In the genomic region with DNA sequence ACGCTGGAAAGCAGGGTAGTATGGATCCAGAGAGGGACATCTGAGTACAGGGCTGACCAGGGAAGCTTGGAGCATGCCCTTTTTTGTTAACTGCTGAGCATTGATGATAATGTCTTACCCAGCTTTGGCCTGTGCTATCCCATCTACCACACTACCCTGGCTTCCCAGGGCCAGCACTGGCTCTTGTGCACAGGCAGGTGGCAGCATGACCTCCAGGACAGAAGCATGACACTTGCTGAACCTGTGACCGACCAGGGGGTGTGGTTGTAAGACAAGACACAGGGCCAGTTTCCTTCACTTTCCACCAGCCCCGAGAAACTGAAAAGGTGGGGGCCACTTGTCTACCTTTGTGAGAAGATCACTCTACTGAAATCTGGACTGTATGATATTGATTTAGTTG, we compare ENCODE assay signal across 11 mouse cellular contexts. TPM values are rescaled to one million over a fixed set of nuclear protein-coding genes. Genes with fewer than 3 reads are reported as not detected.
DNase-seq lines count a peak whose midpoint lies in the region; ATAC-seq and TF ChIP-seq lines count a peak whose summit lies in the region.
"Had no signal": no experiment of that assay in that cellular context is flagged by ENCODE, and none has a peak within 500 bp of the region (broad histone marks: within the 10 kb centered on the region; RNA-seq: fewer than 3 reads in every experiment).

No protein-coding gene starts in this region.

- H3K9me3 ChIP-seq in hindbrain, postnatal 0 days (ENCODE audit: low read length) = no peaks in the 10 kb centered on the region
- no peaks in the 10 kb centered on the region for H3K9me3 ChIP-seq in hindbrain, embryonic 14.5 days (ENCODE audit: control insufficient read depth, low read length)
- H3K9me3 ChIP-seq in liver, embryonic 13.5 days (replicated peaks) = no peaks in the 10 kb centered on the region
- H3K9me3 ChIP-seq: embryonic facial prominence, embryonic 15.5 days; hindbrain, embryonic 13.5 days had no signal

- no peaks in the 10 kb centered on the region for H3K36me3 ChIP-seq in hindbrain, postnatal 0 days (ENCODE audit: insufficient read depth, low read length)
- H3K36me3 ChIP-seq in hindbrain, embryonic 14.5 days (replicated peaks; ENCODE audit: control insufficient read depth, insufficient read depth) = no peaks in the 10 kb centered on the region
- no peaks in the 10 kb centered on the region for H3K36me3 ChIP-seq in liver, embryonic 13.5 days
- H3K36me3 ChIP-seq: embryonic facial prominence, embryonic 15.5 days; hindbrain, embryonic 13.5 days had no signal

- peak; percentile 10; the same call in 1 of the 2 replicates for TF ChIP-seq CTCF in hindbrain, postnatal 0 days (IDR thresholded peaks at IDR 0.05; ENCODE audit: low read depth)
- TF ChIP-seq CTCF in cerebellum, adult 2 months (IDR thresholded peaks at IDR 0.05; ENCODE audit: borderline replicate concordance, insufficient read depth, low read depth, low read length) = no peak

- H3K27ac ChIP-seq in hindbrain, postnatal 0 days = no peak overlapping the region
- no peak overlapping the region for H3K27ac ChIP-seq in hindbrain, embryonic 14.5 days
- no peak overlapping the region for H3K27ac ChIP-seq in liver, embryonic 13.5 days
- no peak overlapping the region for H3K27ac ChIP-seq in cerebellum, adult 2 months (ENCODE audit: insufficient read depth, low read length)
- H3K27ac ChIP-seq: embryonic facial prominence, embryonic 15.5 days; hindbrain, embryonic 13.5 days had no signal

- ATAC-seq in hindbrain, postnatal 0 days = no peak
- ATAC-seq in hindbrain, embryonic 14.5 days (ENCODE audit: low FRiP score) = no peak
- ATAC-seq in liver, embryonic 13.5 days (ENCODE audit: low read depth) = peak; percentile 89

- no peaks in the 10 kb centered on the region for H3K27me3 ChIP-seq in hindbrain, postnatal 0 days (ENCODE audit: insufficient read depth, low read length)
- H3K27me3 ChIP-seq in hindbrain, embryonic 14.5 days (ENCODE audit: control insufficient read depth, insufficient read depth, low read length) = no peaks in the 10 kb centered on the region
- H3K27me3 ChIP-seq in liver, embryonic 13.5 days = no peaks in the 10 kb centered on the region
- no peaks in the 10 kb centered on the region for H3K27me3 ChIP-seq in cerebellum, adult 2 months (ENCODE audit: control insufficient read depth, insufficient read depth, low read length)
- H3K27me3 ChIP-seq: embryonic facial prominence, embryonic 15.5 days; hindbrain, embryonic 13.5 days had no signal

- H3K4me3 ChIP-seq in hindbrain, postnatal 0 days (ENCODE audit: low read length) = no peak overlapping the region
- no peak overlapping the region for H3K4me3 ChIP-seq in hindbrain, embryonic 14.5 days (replicated peaks; ENCODE audit: low read length)
- H3K4me3 ChIP-seq in liver, embryonic 13.5 days (replicated peaks) = no peak overlapping the region
- H3K4me3 ChIP-seq in cerebellum, adult 2 months (replicated peaks; ENCODE audit: insufficient read depth, low read depth, low read length) = no peak overlapping the region
- H3K4me3 ChIP-seq: embryonic facial prominence, embryonic 15.5 days; hindbrain, embryonic 13.5 days had no signal

- H3K4me2 ChIP-seq in hindbrain, postnatal 0 days (ENCODE audit: low read depth, low read length) = no peak overlapping the region
- no peak overlapping the region for H3K4me2 ChIP-seq in hindbrain, embryonic 14.5 days (replicated peaks)
- no peak overlapping the region for H3K4me2 ChIP-seq in liver, embryonic 13.5 days
- H3K4me2 ChIP-seq: embryonic facial prominence, embryonic 15.5 days; hindbrain, embryonic 13.5 days had no signal

- DNase-seq in hindbrain, postnatal 0 days (ENCODE audit: low spot score) = no peak
- DNase-seq in hindbrain, embryonic 14.5 days (ENCODE audit: low spot score) = no peak
- peak; percentile 59 for DNase-seq in thymus, postnatal 14 days
- no peak for DNase-seq in thymus, adult 18-20 months
- peak; percentile 45 for DNase-seq in liver, embryonic 13.5 days
- DNase-seq in right cerebral cortex, adult 2 months (ENCODE audit: low spot score in 2 of 2) = no peak
- no peak for DNase-seq in right cerebral cortex, postnatal 25 days
- DNase-seq in cerebellum, adult 2 months = no peak
- DNase-seq: gastrocnemius, postnatal 14 days had no signal

- no peak overlapping the region for H3K9ac ChIP-seq in hindbrain, postnatal 0 days (replicated peaks; ENCODE audit: low read length)
- H3K9ac ChIP-seq in hindbrain, embryonic 14.5 days = no peak overlapping the region
- no peak overlapping the region for H3K9ac ChIP-seq in liver, embryonic 13.5 days
- H3K9ac ChIP-seq: embryonic facial prominence, embryonic 15.5 days; hindbrain, embryonic 13.5 days had no signal

- TF ChIP-seq POLR2A in cerebellum, adult 2 months (IDR thresholded peaks at IDR 0.05; ENCODE audit: borderline replicate concordance, insufficient read depth, low read length) = no peak

- H3K4me1 ChIP-seq in hindbrain, postnatal 0 days (ENCODE audit: insufficient read depth, low read length) = no peaks in the 10 kb centered on the region
- no peaks in the 10 kb centered on the region for H3K4me1 ChIP-seq in hindbrain, embryonic 14.5 days (replicated peaks; ENCODE audit: control insufficient read depth, insufficient read depth, low read length)
- H3K4me1 ChIP-seq in liver, embryonic 13.5 days (replicated peaks) = peaks cover 15% of the 10 kb centered on the region
- H3K4me1 ChIP-seq in cerebellum, adult 2 months (ENCODE audit: control insufficient read depth, insufficient read depth, low read length) = no peaks in the 10 kb centered on the region

- WGBS in hindbrain, postnatal 0 days = 78% methylated on average over 3 of the region's 3 CpGs
- 69% methylated on average over 3 of the region's 3 CpGs for WGBS in hindbrain, embryonic 14.5 days
- WGBS in liver, embryonic 13.5 days (ENCODE audit: insufficient replicate concordance) = 25% methylated on average over 3 of the region's 3 CpGs
- 68% methylated on average over 3 of the region's 3 CpGs for WGBS in cerebellum, adult 2 months

RNA-seq across cellular contexts. Expression of gene Cldn10, which starts 5.5 kb away (rescaled TPM):
- total RNA-seq in hindbrain, postnatal 0 days (2014; rRNA removed) = 10.0 and 11.7 TPM in 2 replicates
- 27.4 and 31.1 TPM in 2 replicates for polyA plus RNA-seq in hindbrain, postnatal 0 days (2015; fragmentation: Nextera tagmentation; extraction: Ambion mirVana)
- 1.7 and 2.1 TPM in 2 replicates for polyA plus RNA-seq in hindbrain, embryonic 14.5 days (2014; fragmentation: Nextera tagmentation; extraction: Ambion mirVana)
- polyA plus RNA-seq in liver, embryonic 13.5 days (2015; fragmentation: Nextera tagmentation; extraction: Ambion mirVana) = 0.20 and 0.51 TPM in 2 replicates
- polyA plus RNA-seq in cerebellum, adult 2 months (2012; rRNA removed) = 21.2 and 24.5 TPM in 2 replicates
- total RNA-seq: gastrocnemius, postnatal 14 days had no signal

Comparison
In these comparisons a context has a peak if more than half of its experiments do, and no peak if none do; other contexts are left out.
1. DNase-seq: peak in thymus, postnatal 14 days (single experiment) and liver, embryonic 13.5 days (single experiment); none in hindbrain, postnatal 0 days (single experiment), hindbrain, embryonic 14.5 days (single experiment), thymus, adult 18-20 months (0 of 2), right cerebral cortex, adult 2 months (0 of 2), right cerebral cortex, postnatal 25 days (single experiment) and cerebellum, adult 2 months (0 of 2).